Mouse (Mus musculus): ENCODE measurements around the gene Gins2. TPM values are rescaled to one million over a fixed set of nuclear protein-coding genes. Genes with fewer than 3 reads are reported as not detected.

Gene Gins2
- total RNA-seq, 1 experiment, result 56.2 TPM

DNA sequence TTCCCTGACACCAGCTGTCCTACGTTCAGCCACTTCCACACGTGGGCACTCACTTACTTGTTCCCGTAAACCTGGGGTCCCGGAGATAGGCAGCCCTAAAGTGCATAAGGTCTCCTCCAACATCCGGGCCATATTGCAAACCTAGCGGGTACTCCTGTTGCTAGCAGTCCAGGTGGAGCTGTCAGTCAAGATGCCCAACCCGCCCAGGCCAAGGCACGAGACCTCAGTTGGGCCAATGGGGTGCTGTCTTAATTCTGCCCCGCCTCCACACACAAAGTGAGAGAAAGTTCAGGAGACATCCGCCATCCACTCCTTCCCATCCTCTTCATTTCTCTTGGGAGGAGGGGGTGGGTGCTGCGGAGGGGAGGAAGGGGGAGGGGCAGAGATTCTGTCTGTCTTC lies 37.4 kb upstream of the Gins2 start:
- peak overlapping the region; percentile 57 for H3K4me3 ChIP-seq (ENCODE audit: insufficient read depth in 1 of 2, low read depth in 1 of 2, low read length in 2 of 2, poor library complexity in 1 of 2, severe bottlenecking in 1 of 2)
- in situ Hi-C loops (cut with MboI; ENCODE audit: low sequenced_read_pairs in 2 of 2, unreplicated experiment in 2 of 2), result no loop called here
- H3K27ac ChIP-seq (ENCODE audit: insufficient read depth, low read depth, low read length, poor library complexity, severe bottlenecking), result peak overlapping the region; percentile 71; the same call in 1 of the 2 replicates
- TF ChIP-seq CHD2 (IDR thresholded peaks at IDR 0.05; ENCODE audit: low read depth, low read length) (no peak), ZNF384 (IDR thresholded peaks at IDR 0.05; ENCODE audit: low read depth, low read length) (no peak), ZC3H11A (IDR thresholded peaks at IDR 0.05; ENCODE audit: borderline replicate concordance, low read depth, low read length) (no peak), HCFC1 (IDR thresholded peaks at IDR 0.05; ENCODE audit: borderline replicate concordance, insufficient read depth, low read length) (no peak), MAFK (IDR thresholded peaks at IDR 0.05; ENCODE audit: insufficient read depth, low read depth, low read length) (no peak)
- peaks cover 5 to 31% of the 10 kb centered on the region in 2 experiments; a peak in 3 of 4 replicates for H3K4me1 ChIP-seq (ENCODE audit: control insufficient read depth in 2 of 2, insufficient read depth in 2 of 2, low read length in 2 of 2, poor library complexity in 1 of 2)
- peak overlapping the region; percentile 76; the same call in 1 of the 2 replicates for H3K9ac ChIP-seq (ENCODE audit: insufficient read depth, low read depth, low read length, poor library complexity, severe bottlenecking)
- no peaks in the 10 kb centered on the region; the same call in 1 of the 2 replicates for H3K36me3 ChIP-seq (ENCODE audit: control insufficient read depth, insufficient read depth, low read length, poor library complexity, severe bottlenecking)
- peak; percentile 78 for DNase-seq (ENCODE audit: low read depth, low spot score)
- no peaks in the 10 kb centered on the region for H3K9me3 ChIP-seq (ENCODE audit: control insufficient read depth, insufficient read depth, low read depth, low read length)

DNA sequence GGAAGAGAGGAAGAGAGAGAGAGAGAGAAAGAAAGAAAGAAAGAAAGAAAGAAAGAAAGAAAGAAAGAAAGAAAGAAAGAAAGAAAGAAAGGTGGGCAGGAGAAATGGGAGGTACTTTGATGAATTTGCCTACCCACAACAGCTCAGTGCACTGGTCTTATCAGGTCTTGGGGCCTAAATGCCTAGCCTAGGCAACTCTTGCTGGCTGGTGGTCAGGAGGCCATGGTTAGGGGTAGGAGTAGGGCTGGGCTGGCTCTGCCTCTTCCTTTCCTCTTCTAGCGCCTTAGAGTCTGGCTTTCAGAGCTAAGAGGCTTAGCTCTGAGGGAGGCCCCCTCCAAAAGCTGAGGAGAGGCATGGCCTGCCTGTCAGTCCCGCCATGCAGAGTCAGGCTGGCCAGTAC lies 34.5 kb upstream of the Gins2 start:
- peaks cover 3 to 33% of the 10 kb centered on the region in 2 experiments; a peak in 3 of 4 replicates for H3K4me1 ChIP-seq (ENCODE audit: control insufficient read depth in 2 of 2, insufficient read depth in 2 of 2, low read length in 2 of 2, poor library complexity in 1 of 2)
- H3K4me3 ChIP-seq (ENCODE audit: insufficient read depth in 1 of 2, low read depth in 1 of 2, low read length in 2 of 2, poor library complexity in 1 of 2, severe bottlenecking in 1 of 2), result no peak overlapping the region
- H3K27ac ChIP-seq (ENCODE audit: insufficient read depth, low read depth, low read length, poor library complexity, severe bottlenecking), result no peak overlapping the region
- in situ Hi-C loops (cut with MboI; ENCODE audit: low sequenced_read_pairs in 2 of 2, unreplicated experiment in 2 of 2), result no loop called here
- no peak for TF ChIP-seq ZC3H11A (IDR thresholded peaks at IDR 0.05; ENCODE audit: borderline replicate concordance, low read depth, low read length)
- H3K36me3 ChIP-seq (ENCODE audit: control insufficient read depth, insufficient read depth, low read length, poor library complexity, severe bottlenecking), result no peaks in the 10 kb centered on the region; the same call in 1 of the 2 replicates
- H3K9me3 ChIP-seq (ENCODE audit: control insufficient read depth, insufficient read depth, low read depth, low read length), result no peaks in the 10 kb centered on the region
- H3K9ac ChIP-seq (ENCODE audit: insufficient read depth, low read depth, low read length, poor library complexity, severe bottlenecking), result no peak overlapping the region
- no peak for DNase-seq (ENCODE audit: low read depth, low spot score)

DNA sequence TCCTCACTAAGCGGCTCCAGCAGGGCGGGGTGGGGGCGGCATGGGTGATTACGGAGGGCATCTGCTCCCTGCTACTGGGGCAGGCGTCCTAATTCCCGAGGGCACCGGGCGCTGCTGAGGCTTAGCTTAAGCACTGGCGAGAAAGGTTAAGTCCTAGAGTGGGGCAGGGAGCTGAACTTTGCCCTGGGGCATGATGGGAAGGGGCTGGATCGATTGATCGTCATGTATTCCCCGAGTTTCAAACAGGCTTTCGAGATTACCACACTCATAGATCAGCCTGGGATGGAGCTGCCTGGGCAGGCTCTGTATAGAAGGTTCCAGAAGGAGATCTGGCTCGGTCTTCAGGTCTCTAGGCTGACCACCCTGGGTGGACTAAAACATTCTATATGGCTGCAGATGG lies 33.1 kb upstream of the Gins2 start:
- Histone ChIP-seq H3K9me3 (ENCODE audit: control insufficient read depth, insufficient read depth, low read depth, low read length) (no peaks in the 10 kb centered on the region), H3K36me3 (ENCODE audit: control insufficient read depth, insufficient read depth, low read length, poor library complexity, severe bottlenecking) (no peaks in the 10 kb centered on the region; the same call in 1 of the 2 replicates), H3K27ac (ENCODE audit: insufficient read depth, low read depth, low read length, poor library complexity, severe bottlenecking) (peak overlapping the region; percentile 34; the same call in 1 of the 2 replicates), H3K4me3 (ENCODE audit: insufficient read depth in 1 of 2, low read depth in 1 of 2, low read length in 2 of 2, poor library complexity in 1 of 2, severe bottlenecking in 1 of 2) (peak overlapping the region in 1 of 2 experiments; percentile 42; a peak in 2 of 4 replicates), H3K9ac (ENCODE audit: insufficient read depth, low read depth, low read length, poor library complexity, severe bottlenecking) (peak overlapping the region; percentile 49; the same call in 1 of the 2 replicates), H3K4me1 (ENCODE audit: control insufficient read depth in 2 of 2, insufficient read depth in 2 of 2, low read length in 2 of 2, poor library complexity in 1 of 2) (peaks cover 7 to 36% of the 10 kb centered on the region in 2 experiments)
- in situ Hi-C loops (cut with MboI; ENCODE audit: low sequenced_read_pairs in 2 of 2, unreplicated experiment in 2 of 2), result no loop called here
- DNase-seq (ENCODE audit: low read depth, low spot score), result no peak
- no peak for TF ChIP-seq ZNF384 (IDR thresholded peaks at IDR 0.05; ENCODE audit: low read depth, low read length)
- TF ChIP-seq MAFK (IDR thresholded peaks at IDR 0.05; ENCODE audit: insufficient read depth, low read depth, low read length), result no peak
- TF ChIP-seq ZC3H11A (IDR thresholded peaks at IDR 0.05; ENCODE audit: borderline replicate concordance, low read depth, low read length), result no peak
- no peak for TF ChIP-seq HCFC1 (IDR thresholded peaks at IDR 0.05; ENCODE audit: borderline replicate concordance, insufficient read depth, low read length)
- TF ChIP-seq CHD2 (IDR thresholded peaks at IDR 0.05; ENCODE audit: low read depth, low read length), result no peak

DNA sequence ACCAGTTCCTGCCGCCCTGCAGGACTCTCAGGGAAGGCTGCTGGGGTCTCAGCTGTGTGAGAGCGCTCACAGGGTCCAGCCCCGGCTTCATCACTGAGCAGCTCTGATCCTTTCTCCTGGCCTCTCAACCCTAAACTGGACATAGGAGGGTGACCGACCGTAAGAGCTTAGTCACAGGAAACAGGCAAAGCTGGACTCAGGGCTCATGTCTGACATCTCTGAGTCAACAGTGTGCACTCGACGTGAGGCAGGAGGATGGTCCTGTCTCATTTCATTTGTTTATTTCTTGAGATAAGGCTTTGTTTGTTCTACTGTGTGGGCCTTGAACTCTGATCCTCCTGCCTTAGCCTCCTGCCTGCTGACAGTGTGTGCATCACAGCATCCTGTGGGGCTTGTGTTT lies 31.3 kb upstream of the Gins2 start:
- peaks cover 7 to 32% of the 10 kb centered on the region in 2 experiments for H3K4me1 ChIP-seq (ENCODE audit: control insufficient read depth in 2 of 2, insufficient read depth in 2 of 2, low read length in 2 of 2, poor library complexity in 1 of 2)
- TF ChIP-seq HCFC1 (IDR thresholded peaks at IDR 0.05; ENCODE audit: borderline replicate concordance, insufficient read depth, low read length), result no peak
- no peak for TF ChIP-seq CHD2 (IDR thresholded peaks at IDR 0.05; ENCODE audit: low read depth, low read length)
- no peak for TF ChIP-seq MAFK (IDR thresholded peaks at IDR 0.05; ENCODE audit: insufficient read depth, low read depth, low read length)
- TF ChIP-seq ZNF384 (IDR thresholded peaks at IDR 0.05; ENCODE audit: low read depth, low read length), result no peak
- no peak for TF ChIP-seq ZC3H11A (IDR thresholded peaks at IDR 0.05; ENCODE audit: borderline replicate concordance, low read depth, low read length)
- DNase-seq (ENCODE audit: low read depth, low spot score), result no peak
- H3K9ac ChIP-seq (ENCODE audit: insufficient read depth, low read depth, low read length, poor library complexity, severe bottlenecking), result no peak overlapping the region
- no peak overlapping the region for H3K27ac ChIP-seq (ENCODE audit: insufficient read depth, low read depth, low read length, poor library complexity, severe bottlenecking)
- H3K9me3 ChIP-seq (ENCODE audit: control insufficient read depth, insufficient read depth, low read depth, low read length), result no peaks in the 10 kb centered on the region
- peaks cover 4% of the 10 kb centered on the region; the same call in 1 of the 2 replicates for H3K36me3 ChIP-seq (ENCODE audit: control insufficient read depth, insufficient read depth, low read length, poor library complexity, severe bottlenecking)
- in situ Hi-C loops (cut with MboI; ENCODE audit: low sequenced_read_pairs in 2 of 2, unreplicated experiment in 2 of 2), result no loop called here
- H3K4me3 ChIP-seq (ENCODE audit: insufficient read depth in 1 of 2, low read depth in 1 of 2, low read length in 2 of 2, poor library complexity in 1 of 2, severe bottlenecking in 1 of 2), result no peak overlapping the region

Measured in ES-E14 (cell line).